Mouse (Mus musculus) telencephalon, adult 2 months (tissue): ENCODE data around the gene Ckmt1.

Source experiments
- DNase-seq: peaks from one replicate; pipeline ENCODE4 v3.0.0-alpha.2; 2011; ENCODE audit warnings: low read depth, low spot score

Gene Ckmt1

DNA sequence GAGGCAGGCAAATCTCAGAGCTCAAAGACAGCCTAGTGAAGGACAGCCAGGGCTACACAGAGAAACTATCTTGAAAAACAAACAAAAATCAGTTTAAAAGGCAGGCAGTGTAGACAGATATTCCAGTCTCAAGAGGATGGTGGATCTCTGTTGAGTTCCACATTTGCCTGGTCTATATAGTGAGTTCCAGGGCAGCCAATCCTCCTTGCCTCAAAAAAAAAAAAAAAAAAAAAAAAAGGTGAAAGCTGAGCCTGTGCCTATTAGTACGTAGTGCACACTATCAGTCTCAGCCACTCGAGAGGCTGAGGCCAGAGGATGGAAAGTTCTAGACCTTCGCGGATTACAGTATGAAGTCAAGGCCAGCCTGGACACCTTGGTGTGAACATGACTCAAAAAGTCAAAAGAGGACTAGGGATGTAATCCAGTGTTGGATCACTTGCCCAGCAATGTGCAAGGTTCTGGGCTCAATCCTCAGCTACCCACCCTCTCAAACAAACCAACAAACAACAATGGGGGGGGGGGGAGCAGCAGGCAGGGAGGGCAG is 55.4 kb downstream of the Ckmt1 start:
- no peak for DNase-seq
